Mouse (Mus musculus) 3T3-L1 (cell line): ENCODE data around the gene Myo3a.
"Not testable (repeated sequence)": the region's sequence is repeated elsewhere in the genome, so short reads cannot be mapped to it uniquely, and the experiment has no call there.

Experiments
- DNase-seq: peaks from one replicate; pipeline ENCODE4 v3.0.0-alpha.2; 2015; ENCODE audit warnings: low read depth, low spot score

Myo3a gene

DNA sequence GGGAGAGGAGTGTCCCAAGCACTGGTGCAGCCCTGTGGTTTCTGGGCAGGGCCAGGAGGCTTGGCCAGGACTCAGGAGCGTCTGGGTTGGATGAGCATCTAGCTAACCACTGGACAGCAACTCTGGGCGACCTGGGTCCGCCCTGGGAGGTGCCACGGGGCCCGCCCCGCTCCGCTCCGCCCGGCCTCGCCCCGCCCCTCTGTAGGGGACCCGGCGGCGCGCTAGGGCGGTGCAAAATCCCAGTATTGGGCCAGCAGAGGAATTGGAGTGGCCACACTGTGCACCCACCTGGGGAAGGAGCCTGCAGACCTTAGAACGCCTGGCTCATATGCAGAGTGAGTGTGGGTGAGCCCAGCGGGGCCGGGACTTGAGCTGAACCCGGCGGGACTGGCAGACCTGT is at the start of gene Myo3a:
Gene Myo3a, plus strand, starts transcription at position 196 of the 400 bp plus-strand sequence.
- no peak for DNase-seq

DNA sequence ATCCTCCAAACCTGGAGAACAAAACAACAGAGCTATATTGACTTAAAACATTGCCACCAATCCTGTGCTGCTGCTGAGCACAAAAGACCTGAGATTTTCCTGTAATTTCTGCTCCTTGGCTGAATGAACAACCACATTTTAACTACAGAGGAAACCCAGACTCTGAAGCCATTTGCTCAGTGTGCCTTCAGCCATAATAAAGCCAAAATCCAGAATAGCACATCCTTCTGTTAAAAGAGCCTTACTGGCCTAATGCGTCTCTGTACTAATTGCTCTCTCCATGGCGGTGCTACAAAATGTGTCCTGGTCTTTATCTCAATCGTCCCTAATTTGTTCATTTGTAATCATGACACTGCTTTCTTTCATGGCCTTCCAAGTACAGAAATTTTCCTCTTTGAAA is 23.2 kb downstream of the Myo3a start:
- no peak for DNase-seq

DNA sequence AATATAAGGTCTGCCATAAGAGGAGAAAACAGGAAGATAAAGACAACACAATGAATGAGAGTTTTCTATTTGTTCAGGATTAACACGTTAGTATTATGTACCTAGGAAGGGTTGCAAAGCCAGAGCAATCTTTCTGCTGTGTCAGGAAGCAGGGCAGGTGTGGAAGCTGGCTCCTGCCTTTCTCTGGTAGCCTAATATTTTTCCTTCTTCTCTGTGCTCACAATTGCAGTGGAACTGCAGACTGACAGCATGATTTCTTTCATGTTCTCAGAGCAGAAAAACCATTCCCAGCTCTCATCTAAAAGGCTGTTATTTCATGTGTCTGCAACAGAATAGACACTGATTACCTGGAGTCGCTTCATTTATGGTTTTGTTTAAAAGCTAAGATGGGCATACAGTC is 23.7 kb downstream of the Myo3a start:
- DNase-seq: no peak

DNA sequence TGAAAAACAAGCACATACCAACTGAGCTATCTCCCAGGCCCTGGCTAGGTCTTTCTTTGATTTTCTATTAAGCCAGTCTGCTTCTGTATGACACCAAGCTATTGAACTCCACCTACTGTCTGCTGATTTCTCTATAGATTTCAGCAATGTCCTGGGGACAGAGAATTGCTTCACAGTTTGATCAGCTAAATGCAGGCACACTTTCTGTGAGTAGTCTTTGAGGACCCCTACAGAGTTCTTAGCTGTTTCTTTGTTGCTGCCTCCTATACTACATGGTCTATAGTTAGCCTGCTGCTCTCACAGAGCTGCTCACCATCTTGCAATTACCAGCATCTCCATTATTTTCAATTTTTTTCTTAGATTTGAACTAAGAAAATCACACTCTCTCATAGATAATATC is 28.3 kb downstream of the Myo3a start:
- no peak for DNase-seq

DNA sequence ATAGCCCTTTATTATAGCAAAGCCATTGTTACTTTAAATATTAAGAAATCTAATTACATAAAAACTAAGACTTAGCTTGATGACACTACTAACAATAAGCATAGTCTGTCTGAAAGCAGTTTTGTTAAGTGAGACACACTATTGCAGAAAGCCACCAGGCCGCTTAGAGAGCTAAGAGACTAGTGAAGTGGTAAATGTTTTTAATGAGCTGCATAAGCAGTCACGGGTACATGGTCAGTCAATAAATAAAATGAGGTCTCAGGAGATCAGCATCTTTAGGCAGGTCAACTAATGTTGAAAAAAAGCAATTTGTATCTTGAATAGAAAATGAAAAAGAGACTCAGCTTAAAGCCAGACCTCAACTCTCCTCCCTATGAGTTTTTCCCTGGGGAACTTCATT is 44.3 kb downstream of the Myo3a start:
- no peak for DNase-seq

DNA sequence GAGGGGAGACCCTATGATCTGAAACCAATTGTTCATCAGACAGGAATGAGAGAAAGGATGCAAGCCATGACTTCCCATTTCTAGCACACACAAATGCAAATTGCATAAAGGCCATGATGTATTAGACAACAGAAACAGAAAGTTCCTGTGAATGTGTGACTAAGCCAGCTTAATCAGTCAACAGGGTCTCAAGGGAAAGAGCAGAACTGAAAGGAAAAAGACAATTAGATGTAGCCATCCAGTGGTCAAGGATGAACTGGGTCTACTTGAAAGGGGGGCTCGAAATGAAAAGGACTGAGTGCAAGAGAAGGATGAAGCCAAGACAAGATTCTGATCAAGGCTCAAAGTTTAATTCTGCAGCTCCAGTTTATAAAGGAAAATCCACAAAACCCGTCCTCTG is 58.1 kb downstream of the Myo3a start:
- no peak for DNase-seq

DNA sequence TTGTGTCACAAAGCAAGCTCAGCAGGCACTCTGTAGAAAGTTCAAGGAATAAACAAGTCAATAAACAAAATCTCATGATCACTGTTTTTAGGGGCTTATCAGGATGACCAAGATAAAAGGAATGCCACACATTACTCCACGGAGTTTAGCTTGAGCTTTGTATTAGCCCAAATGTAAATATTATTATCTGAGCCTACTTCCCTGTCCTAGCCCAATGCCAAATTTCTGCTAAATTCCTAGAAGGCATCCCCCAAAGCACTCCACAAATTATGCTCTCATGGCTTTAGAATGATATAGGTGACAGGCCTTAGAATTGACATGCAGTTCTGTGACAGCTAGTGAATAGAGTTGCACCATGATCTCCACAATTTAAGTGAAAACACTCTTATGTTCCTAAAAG is 58.5 kb downstream of the Myo3a start:
- no peak for DNase-seq

DNA sequence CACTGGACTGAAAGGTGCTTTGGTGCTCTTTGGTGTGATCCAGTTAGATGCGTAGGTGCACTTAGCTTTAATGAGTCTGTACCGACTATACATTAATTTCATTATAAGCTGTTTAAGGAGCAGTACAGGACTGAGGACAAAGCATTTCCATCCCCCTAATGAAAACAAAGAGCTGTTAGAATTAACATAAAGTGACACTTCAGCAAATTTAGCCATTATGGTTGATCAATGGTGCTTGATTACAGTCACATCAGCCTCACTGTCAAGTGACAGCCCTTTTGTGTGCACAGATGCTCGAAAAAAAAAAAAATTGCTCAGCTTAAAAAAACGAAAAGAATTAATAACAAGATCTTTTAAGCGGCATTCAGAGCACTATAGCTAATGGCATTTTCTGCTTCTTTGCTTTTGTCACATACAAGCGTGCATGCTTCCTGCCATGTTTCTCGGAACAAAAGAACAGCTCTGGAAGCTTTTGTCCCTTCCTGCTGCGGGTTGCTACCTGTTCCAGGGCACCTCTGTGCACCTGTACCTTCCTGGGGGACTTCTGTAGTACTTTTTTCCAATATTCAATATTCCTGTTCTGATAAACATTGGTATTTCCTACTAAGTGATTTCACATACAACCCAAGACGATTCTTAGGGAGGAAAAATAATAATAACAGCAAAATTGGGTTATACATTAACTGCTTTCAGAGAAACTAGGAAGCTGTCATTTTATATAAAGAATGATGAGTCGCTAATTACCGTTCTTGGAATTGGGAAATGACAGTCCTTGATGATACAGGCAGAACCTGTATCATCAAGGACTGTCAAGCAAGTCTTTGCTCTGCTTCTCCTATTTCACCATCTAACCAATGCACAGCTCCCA is 66.5 kb downstream of the Myo3a start:
- no peak for DNase-seq

DNA sequence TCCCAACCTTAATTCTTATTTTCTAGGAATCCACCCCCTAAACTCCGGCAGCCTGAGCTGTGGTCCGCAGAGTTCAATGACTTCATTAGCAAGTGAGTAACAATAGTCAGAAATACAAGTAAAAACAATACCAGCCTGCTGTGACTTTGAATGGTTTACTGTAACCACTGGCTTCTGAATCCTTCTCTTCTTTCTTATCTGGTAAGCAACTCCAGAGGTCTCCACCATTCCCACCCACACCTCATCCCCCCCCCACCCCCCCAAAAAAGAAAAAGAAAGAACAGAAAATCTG is 67.1 kb downstream of the Myo3a start:
- no peak for DNase-seq

DNA sequence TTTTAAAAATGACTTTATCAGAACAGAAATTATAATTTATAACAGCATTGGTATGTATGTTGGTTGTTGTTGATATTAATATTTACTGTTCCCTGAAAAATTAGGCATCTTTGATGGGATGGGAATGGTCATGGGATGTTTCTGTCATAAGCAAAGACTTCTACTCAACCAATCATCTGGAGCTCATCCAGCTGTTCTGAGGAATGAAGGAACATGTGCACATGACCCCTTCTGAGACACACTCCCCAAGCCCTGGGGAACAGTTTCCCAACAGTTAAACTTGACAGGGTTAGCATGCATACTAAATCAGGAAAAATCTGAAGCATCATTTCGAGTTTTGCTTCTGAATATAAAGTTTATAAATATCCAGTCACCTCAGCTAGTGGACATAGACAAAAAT is 70.6 kb downstream of the Myo3a start:
- DNase-seq: no peak

DNA sequence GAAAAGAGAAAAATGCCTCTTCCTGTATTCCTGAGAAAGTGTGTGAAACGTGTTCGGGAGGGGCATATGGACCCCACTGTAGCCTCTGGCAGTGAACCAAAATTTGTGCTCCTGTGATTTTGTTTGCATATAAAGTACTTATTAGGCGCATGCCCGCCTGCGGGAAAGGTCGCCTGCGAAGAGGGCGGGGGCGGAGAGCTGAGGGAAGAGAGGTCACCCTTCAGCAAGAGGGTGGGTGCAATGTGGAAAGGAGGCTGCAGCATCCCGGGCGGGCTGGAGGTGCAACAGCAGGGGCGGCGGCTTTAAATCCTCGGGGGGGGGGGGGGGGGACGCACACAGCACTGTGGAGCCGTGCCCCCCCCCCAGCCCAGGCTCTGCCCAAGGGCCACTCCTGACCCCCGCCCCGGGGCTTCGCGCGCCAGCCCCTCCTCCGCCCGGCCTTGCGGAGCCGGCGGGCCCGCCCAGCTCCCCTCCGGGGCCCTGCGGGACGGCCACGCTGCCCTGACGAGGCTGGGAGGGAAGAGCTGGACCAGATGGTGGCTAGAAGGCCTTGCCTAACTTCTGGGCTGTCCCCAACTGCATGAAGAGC is 111.1 kb downstream of the Myo3a start:
- no peak for DNase-seq

DNA sequence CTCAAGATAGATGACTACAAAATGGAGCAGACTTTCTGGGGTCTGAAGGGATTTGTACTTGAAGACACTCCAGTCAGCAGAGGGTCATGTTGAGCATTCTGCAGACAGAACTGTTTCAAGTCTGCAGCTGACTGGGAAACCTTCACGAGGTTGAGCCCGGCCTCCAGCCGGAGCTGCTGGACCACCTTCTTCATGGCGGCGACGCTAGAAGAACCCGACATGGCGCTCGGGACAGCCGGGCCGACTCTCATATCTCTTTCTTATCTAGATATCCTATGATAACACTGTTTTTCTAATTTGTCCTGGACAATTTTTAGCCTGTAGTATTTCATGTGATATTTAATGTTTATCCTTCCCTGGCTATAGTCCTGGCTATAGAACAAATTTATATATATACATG is 183.2 kb downstream of the Myo3a start:
- not testable (repeated sequence) for DNase-seq

DNA sequence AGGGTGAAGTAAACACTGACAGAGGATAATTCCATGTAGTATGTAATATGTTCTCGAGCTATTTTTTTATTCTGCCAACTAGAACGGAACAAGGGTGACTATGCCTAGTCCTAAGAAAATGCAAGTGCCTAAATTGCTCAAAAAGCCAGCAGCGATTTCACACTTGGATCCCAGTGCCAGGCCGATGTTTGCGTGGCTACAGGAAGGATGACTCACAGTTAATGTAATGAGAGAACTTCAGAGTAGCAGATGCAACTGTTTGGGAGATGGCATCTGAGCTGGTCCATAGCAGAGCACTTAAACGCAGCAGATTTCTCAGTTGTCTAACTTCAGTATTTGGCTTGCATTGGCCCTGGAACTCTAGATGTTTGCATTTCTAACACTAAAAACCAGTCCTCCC is 321.1 kb downstream of the Myo3a start:
- DNase-seq: peak; percentile 10

DNA sequence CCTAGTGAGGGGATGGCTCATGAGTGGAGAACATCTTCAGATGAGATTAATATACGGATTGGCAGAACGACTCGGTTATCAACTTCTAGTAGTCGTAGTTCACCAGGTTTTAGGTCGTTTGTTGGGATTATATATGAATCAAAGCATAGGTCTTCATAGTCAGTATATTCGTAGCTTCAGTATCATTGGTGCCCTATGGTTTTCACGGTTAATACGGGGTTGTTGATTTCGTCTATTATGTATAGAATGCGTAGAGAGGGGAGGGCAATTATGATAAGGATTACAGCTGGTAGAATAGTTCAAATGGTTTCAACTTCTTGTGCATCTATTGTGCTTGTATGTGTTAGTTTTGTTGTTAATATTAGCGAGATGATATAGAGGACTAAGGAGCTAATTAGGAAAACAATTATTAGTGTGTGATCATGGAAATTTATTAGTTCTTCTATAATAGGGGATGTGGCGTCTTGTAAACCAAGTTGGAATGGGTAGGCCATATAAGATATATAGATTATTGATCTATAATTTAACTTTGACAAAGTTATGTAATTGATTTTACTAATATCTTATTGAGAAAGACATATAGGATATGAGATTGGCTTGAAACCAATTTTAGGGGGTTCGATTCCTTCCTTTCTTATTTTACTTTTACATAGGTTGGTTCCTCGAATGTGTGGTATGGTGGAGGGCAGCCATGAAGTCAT is 360.3 kb downstream of the Myo3a start:
- DNase-seq: peak; percentile 65

DNA sequence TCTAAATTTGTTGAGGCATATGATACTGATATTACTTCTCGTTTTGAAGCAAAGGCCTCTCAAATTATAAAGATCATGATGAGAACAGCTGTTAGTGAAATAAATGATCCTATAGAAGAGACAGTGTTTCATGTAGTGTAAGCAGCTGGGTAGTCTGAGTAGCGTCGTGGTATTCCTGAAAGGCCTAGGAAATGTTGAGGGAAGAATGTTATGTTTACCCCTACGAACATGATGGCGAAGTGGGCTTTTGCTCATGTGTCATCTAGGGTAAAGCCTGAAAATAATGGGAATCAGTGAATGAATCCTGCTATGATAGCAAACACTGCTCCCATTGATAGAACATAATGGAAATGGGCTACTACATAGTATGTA is 360.9 kb downstream of the Myo3a start:
- peak; percentile 61 for DNase-seq

DNA sequence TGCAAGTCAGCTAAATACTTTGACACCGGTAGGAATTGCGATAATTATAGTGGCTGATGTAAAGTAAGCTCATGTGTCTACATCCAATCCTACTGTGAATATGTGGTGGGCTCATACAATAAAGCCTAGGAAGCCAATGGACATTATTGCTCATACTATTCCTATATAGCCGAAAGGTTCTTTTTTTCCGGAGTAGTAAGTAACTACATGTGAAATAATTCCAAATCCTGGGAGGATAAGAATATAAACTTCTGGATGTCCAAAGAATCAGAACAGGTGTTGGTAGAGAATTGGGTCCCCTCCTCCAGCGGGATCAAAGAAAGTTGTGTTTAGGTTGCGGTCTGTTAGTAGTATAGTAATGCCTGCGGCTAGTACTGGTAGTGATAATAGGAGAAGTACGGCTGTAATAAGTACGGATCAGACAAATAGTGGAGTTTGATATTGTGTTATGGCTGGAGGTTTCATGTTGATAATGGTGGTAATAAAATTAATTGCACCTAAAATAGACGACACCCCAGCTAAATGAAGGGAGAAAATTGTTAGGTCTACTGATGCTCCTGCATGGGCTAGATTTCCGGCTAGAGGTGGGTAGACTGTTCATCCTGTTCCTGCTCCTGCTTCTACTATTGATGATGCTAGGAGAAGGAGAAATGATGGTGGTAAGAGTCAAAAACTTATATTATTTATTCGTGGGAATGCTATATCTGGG is 361.5 kb downstream of the Myo3a start:
- peak; percentile 85 for DNase-seq

DNA sequence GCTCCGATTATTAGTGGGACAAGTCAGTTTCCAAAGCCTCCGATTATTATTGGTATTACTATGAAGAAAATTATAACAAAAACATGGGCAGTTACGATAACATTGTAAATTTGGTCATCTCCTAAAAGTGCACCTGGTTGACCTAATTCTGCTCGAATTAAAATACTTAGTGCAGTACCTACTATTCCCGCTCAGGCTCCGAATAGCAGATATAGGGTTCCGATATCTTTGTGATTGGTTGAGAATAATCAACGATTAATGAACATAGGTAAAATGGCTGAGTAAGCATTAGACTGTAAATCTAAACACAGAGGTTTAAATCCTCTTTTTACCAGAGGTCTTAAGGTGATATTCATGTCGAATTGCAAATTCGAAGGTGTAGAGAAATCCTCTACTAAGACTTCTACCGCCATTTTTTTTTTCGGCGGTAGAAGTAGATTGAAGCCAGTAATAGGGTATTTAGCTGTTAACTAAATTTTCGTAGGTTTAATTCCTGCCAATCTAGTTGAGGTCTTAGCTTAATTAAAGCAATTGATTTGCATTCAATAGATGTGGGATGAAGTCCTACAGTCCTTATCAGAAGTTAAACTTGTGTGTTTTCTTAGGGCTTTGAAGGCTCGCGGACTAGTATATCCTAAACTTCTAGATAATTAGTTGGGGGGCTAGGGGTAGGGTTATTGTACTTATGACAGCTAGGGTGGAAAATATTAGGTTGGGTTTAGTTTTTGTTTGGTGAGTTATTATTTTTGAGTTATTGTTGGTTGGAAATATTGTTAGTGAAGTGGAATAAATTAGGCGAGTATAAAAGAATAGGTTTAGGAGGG is 362.3 kb downstream of the Myo3a start:
- peak; percentile 41 for DNase-seq

DNA sequence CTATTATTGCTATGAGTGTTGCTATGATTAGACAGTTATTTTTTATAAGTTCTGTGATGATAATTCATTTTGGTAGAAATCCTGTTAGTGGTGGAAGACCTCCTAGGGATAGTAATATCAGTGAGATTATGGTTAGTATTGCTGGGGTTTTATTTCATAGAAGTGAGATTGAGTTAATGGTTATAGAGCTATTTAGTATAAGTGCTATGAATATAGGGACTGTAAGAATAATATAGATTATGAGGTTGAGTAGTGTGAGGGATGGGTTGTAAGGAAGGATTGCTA is 362.8 kb downstream of the Myo3a start:
- DNase-seq: peak; percentile 19

DNA sequence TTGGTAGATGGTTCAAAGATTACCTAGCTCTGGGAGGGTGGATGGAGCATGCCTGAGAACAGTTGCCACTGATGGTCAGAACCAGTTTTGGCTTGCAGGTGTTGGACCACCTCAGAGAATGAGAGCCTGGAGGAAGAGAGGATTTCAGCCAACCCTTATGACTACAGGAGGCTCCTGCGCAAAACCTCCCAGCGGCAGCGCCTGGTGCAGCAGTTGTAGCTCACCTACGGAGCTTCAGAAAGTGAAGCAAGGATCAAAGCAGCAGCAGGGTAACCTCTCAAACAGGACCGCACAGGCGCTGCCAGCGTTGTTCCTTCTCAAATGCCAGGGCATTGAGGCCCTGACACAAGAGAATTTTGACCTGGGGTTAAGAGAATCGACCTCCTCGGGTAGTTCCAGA is 390.6 kb downstream of the Myo3a start:
- no peak for DNase-seq

DNA sequence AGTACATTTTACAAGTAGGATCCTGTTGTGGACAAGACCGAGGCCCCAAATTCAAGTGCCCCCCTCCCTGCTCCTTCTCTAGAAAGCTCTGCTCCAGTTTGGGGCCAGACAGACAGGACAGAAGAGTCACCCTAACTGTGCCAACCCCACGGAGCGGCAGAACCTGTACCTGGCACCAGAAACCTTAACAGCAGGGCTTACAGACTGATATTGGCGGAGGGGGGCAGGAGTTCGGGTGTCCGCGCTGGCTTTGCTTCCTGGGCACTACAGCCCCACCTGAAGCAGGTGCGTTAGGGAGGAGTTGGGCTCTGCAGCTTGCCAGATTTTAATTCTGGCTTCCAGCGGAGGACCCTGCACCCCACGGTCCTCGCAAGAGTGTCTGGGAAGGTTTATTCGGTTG is 392.1 kb downstream of the Myo3a start:
- no peak for DNase-seq

DNA sequence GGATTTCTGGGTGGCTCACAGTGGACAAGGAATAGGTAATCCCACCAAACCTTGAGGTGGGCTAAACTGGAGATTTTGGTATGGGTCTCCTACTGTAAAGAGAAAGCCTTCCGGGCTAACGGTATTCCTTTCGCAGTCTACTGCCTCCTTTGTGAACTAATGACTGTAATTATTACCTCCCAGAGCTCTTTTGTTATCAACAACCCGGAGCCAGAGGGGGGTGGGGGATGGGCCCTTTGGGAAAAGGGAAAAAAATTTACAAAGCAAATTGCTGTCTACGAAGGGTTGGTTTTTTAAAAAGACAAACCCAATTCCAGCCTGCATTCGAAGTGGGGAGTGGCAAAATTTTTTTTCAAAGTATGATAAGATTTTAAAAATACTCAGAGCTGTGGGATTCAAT is 392.7 kb downstream of the Myo3a start:
- no peak for DNase-seq

DNA sequence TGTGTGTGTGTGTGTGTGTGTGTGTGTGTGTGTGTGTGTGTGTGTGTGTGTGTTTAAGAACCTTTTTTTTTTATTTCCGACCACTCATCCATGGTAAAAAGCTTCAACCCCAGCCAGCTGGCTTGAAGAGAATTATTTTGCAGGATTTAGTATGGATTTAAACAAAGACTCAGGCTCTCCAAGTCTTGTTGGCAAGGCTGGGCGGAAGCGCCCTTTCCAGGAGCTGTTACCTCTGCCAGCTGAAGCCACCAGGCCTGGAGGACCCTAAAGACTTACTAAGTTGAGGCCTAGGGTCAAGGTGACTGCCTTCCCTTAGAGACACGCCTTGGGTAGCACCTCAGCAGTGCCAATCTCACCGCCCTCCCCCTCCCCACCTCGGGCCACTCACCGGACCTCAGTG is 393.2 kb downstream of the Myo3a start:
- no peak for DNase-seq
